Mouse (Mus musculus): ENCODE results near the gene Hcn1.

GRCm38 (mm10) chr13:117676418-117676817, 74.3 kb downstream of the Hcn1 start:
- TF ChIP-seq CTCF (IDR thresholded peaks at IDR 0.05; ENCODE audit: low read depth), result no peak
- no peak for TF ChIP-seq EP300 (optimal IDR thresholded peaks at IDR 0.05)
